In genomic region chr11:119952429-119953224, GRCm38 (mm10) we compare ENCODE assay signal across 8 mouse cellular contexts. TPM values are rescaled to one million over a fixed set of nuclear protein-coding genes. Genes with fewer than 3 reads are reported as not detected.
DNase-seq lines count a peak whose midpoint lies in the region; ATAC-seq and TF ChIP-seq lines count a peak whose summit lies in the region.

No protein-coding gene starts in this region.

- H3K4me2 ChIP-seq in kidney, embryonic 14.5 days (replicated peaks; ENCODE audit: low read depth, low read length): no peak overlapping the region
- no peak overlapping the region for H3K4me2 ChIP-seq in stomach, embryonic 15.5 days

- no peak for ATAC-seq in megakaryocyte, adult 5-6 weeks (ENCODE audit: poor library complexity, severe bottlenecking)
- no peak for ATAC-seq in kidney, embryonic 14.5 days (ENCODE audit: low FRiP score, low TSS enrichment)
- ATAC-seq in stomach, embryonic 15.5 days (ENCODE audit: insufficient read depth, low FRiP score, low read depth): no peak

- TF ChIP-seq CTCF in gastrocnemius, adult 2 months (IDR thresholded peaks at IDR 0.05): no peak

- peaks cover 87% of the 10 kb centered on the region for H3K4me1 ChIP-seq in megakaryocyte, embryonic 14.5 days
- H3K4me1 ChIP-seq in kidney, embryonic 14.5 days (ENCODE audit: control insufficient read depth, insufficient read depth, low read length): peaks cover 24% of the 10 kb centered on the region
- H3K4me1 ChIP-seq in stomach, embryonic 15.5 days: peaks cover 40% of the 10 kb centered on the region

- peak overlapping the region; percentile 46 for H3K4me3 ChIP-seq in megakaryocyte, embryonic 14.5 days (replicated peaks)
- no peak overlapping the region for H3K4me3 ChIP-seq in gastrocnemius, adult 2 months
- H3K4me3 ChIP-seq in kidney, embryonic 14.5 days (ENCODE audit: low read length): no peak overlapping the region
- H3K4me3 ChIP-seq in stomach, embryonic 15.5 days (replicated peaks): no peak overlapping the region

- H3K9ac ChIP-seq in kidney, embryonic 14.5 days (ENCODE audit: low read depth, low read length): no peak overlapping the region
- no peak overlapping the region for H3K9ac ChIP-seq in stomach, embryonic 15.5 days

- peaks cover 28% of the 10 kb centered on the region for H3K27me3 ChIP-seq in megakaryocyte, embryonic 14.5 days (replicated peaks)
- H3K27me3 ChIP-seq in kidney, embryonic 14.5 days (ENCODE audit: control insufficient read depth, insufficient read depth, low read length): no peaks in the 10 kb centered on the region
- no peaks in the 10 kb centered on the region for H3K27me3 ChIP-seq in stomach, embryonic 15.5 days (replicated peaks)

- H3K9me3 ChIP-seq in megakaryocyte, embryonic 14.5 days: no peaks in the 10 kb centered on the region
- no peaks in the 10 kb centered on the region for H3K9me3 ChIP-seq in kidney, embryonic 14.5 days (ENCODE audit: control insufficient read depth, low read length)
- no peaks in the 10 kb centered on the region for H3K9me3 ChIP-seq in stomach, embryonic 15.5 days

- H3K36me3 ChIP-seq in megakaryocyte, embryonic 14.5 days (replicated peaks; ENCODE audit: low read length): peaks cover 16% of the 10 kb centered on the region
- no peaks in the 10 kb centered on the region for H3K36me3 ChIP-seq in kidney, embryonic 14.5 days (ENCODE audit: control insufficient read depth, insufficient read depth, low read length)
- H3K36me3 ChIP-seq in stomach, embryonic 15.5 days: no peaks in the 10 kb centered on the region

- intact Hi-C loops in gastrocnemius, adult 2 months (cut with DNase I): no loop called here

- DNase-seq in gastrocnemius, adult 2 months: peak; percentile 56
- DNase-seq in c-Kit-positive CD71-positive TER-119-positive erythroid progenitor cells, embryonic 14.5 days (ENCODE audit: low spot score): no peak
- no peak for DNase-seq in frontal cortex, postnatal 10 days (ENCODE audit: low spot score in 2 of 2)
- DNase-seq in right cerebral cortex, postnatal 36 days (ENCODE audit: low spot score in 2 of 2): no peak

- peak overlapping the region; percentile 53 for H3K27ac ChIP-seq in gastrocnemius, adult 2 months
- 0 out of 2 replicates have a peak overlapping the region, but pooled peaks have one; percentile 24 for H3K27ac ChIP-seq in kidney, embryonic 14.5 days (ENCODE audit: low read depth, low read length)
- peak overlapping the region; percentile 58 for H3K27ac ChIP-seq in stomach, embryonic 15.5 days

- 71% methylated on average over 5 of the region's 5 CpGs for WGBS in kidney, embryonic 14.5 days
- WGBS in stomach, embryonic 15.5 days: 49% methylated on average over 5 of the region's 5 CpGs

RNA-seq across cellular contexts. Expression of gene Baiap2, which starts 10.1 kb away (rescaled TPM):
- 37.8 and 62.9 TPM in 2 replicates for polyA plus RNA-seq in megakaryocyte, embryonic 14.5 days (2012; ENCODE audit: insufficient read depth, low replicate concordance)
- total RNA-seq in megakaryocyte, adult 5-6 weeks (2015): 6.2 TPM in 2 replicates
- total RNA-seq in megakaryocyte, adult 5-6 weeks (2017): 6.2 and 6.9 TPM in 2 replicates
- 1 to 10 TPM; 1.5 to 2.0 TPM for total RNA-seq in gastrocnemius, adult 2 months (2021)
- polyA plus RNA-seq in kidney, embryonic 14.5 days (2014; fragmentation: Nextera tagmentation; extraction: Ambion mirVana): 15.7 and 18.2 TPM in 2 replicates
- 24.8 and 30.9 TPM in 2 replicates for polyA plus RNA-seq in stomach, embryonic 15.5 days (2015; fragmentation: Nextera tagmentation; extraction: Ambion mirVana)

RNA-seq across cellular contexts. Expression of gene Chmp6, which starts 39.4 kb away (rescaled TPM):
- 58.8 and 62.5 TPM in 2 replicates for polyA plus RNA-seq in megakaryocyte, embryonic 14.5 days (2012; ENCODE audit: insufficient read depth, low replicate concordance)
- 20.7 and 21.7 TPM in 2 replicates for total RNA-seq in megakaryocyte, adult 5-6 weeks (2015)
- 54.8 and 79.3 TPM in 2 replicates for total RNA-seq in megakaryocyte, adult 5-6 weeks (2017)
- total RNA-seq in gastrocnemius, adult 2 months (2021): 10 to 100 TPM; 29.6 to 31.3 TPM
- polyA plus RNA-seq in kidney, embryonic 14.5 days (2014; fragmentation: Nextera tagmentation; extraction: Ambion mirVana): 87.1 and 94.0 TPM in 2 replicates
- polyA plus RNA-seq in stomach, embryonic 15.5 days (2015; fragmentation: Nextera tagmentation; extraction: Ambion mirVana): 79.4 and 86.0 TPM in 2 replicates
